Mouse (Mus musculus) cerebellum, adult 2 months (tissue): ENCODE data around the gene Max. TPM values are rescaled to one million over a fixed set of nuclear protein-coding genes. Genes with fewer than 3 reads are reported as not detected.

Experiments used
- DNase-seq, 2 experiments: peaks; one replicate each; pipeline ENCODE4 v3.0.0; 2021
- H3K27ac ChIP-seq: fragments of 200-500 bp; 2 replicates; pipeline ENCODE4 v1.5.1; 2012; ENCODE audit warnings: low read length, control low read depth, inconsistent platforms; ENCODE audit not compliant: insufficient read depth
- H3K27me3 ChIP-seq: fragments of 200-500 bp; 2 replicates; pipeline ENCODE4 v1.6.1; 2012; ENCODE audit warnings: inconsistent platforms, mild to moderate bottlenecking, low read length, moderate library complexity; ENCODE audit not compliant: control insufficient read depth, insufficient read depth
- H3K4me1 ChIP-seq: fragments of 200-500 bp; 2 replicates; pipeline ENCODE4 v1.6.1; 2011; ENCODE audit warnings: low read length; ENCODE audit not compliant: control insufficient read depth, insufficient read depth
- H3K4me3 ChIP-seq: fragments of 200-500 bp; replicated peaks from 2 replicates; pipeline ENCODE3; 2011; ENCODE audit warnings: mild to moderate bottlenecking, low read depth, low read length, control low read depth; ENCODE audit not compliant: insufficient read depth
- CTCF ChIP-seq: fragments of 200-500 bp; IDR thresholded peaks from 2 replicates; pipeline ENCODE4 v1.5.1; 2011; ENCODE audit warnings: low read depth, mild to moderate bottlenecking, control low read depth, low read length, moderate library complexity, borderline replicate concordance; ENCODE audit not compliant: insufficient read depth
- POLR2A ChIP-seq: fragments of 200-500 bp; IDR thresholded peaks from 2 replicates; pipeline ENCODE4 v1.6.1; 2011; ENCODE audit warnings: low read length, control low read depth, borderline replicate concordance; ENCODE audit not compliant: insufficient read depth
- WGBS: fragments of 180-500 bp; shearing (Covaris S2); methylation state at CpG from one replicate; pipeline ENCODE4 v1.1.7; 2018; 5-methylcytosine and 5-hydroxymethylcytosine counted together
- polyA plus RNA-seq: library from polyadenylated mRNA; depleted of rRNA; stranded (reverse); fragments of >200 nt; gene quantifications from 2 replicates; pipeline ENCODE4 v1.2.3, GENCODE M21; 2012

Max gene
- polyA plus RNA-seq, 1 experiment = 90.7 TPM

GRCm38 (mm10) chr12:76898141-76898540 is 63.9 kb downstream of the Max start:
- Histone ChIP-seq H3K27me3 (no peaks in the 10 kb centered on the region), H3K4me1 (peaks cover 30% of the 10 kb centered on the region; the same call in 1 of the 2 replicates), H3K4me3 (no peak overlapping the region), H3K27ac (peak overlapping the region; percentile 76)
- DNase-seq = peak in 1 of 2 experiments; percentile 70
- no peak for TF ChIP-seq POLR2A
- no peak for TF ChIP-seq CTCF

GRCm38 (mm10) chr12:76897006-76897405 is 65.0 kb downstream of the Max start:
- Histone ChIP-seq H3K27ac (0 out of 2 replicates have a peak overlapping the region, but pooled peaks have one; percentile 24), H3K4me1 (peaks cover 30% of the 10 kb centered on the region; the same call in 1 of the 2 replicates), H3K4me3 (no peak overlapping the region), H3K27me3 (no peaks in the 10 kb centered on the region)
- DNase-seq = no peak
- TF ChIP-seq CTCF = no peak
- no peak for TF ChIP-seq POLR2A
- 66% methylated on average over 10 of the region's 10 CpGs for WGBS

- H3K27me3 ChIP-seq = no peaks in the 10 kb centered on the region
- TF ChIP-seq POLR2A (no peak), CTCF (no peak)
- H3K4me3 ChIP-seq = no peak overlapping the region
- 98% methylated on average over 4 of the region's 4 CpGs for WGBS
- peak overlapping the region; percentile 49; the same call in 1 of the 2 replicates for H3K27ac ChIP-seq
- H3K4me1 ChIP-seq = peaks cover 30% of the 10 kb centered on the region; the same call in 1 of the 2 replicates
- no peak for DNase-seq
Observed at GRCm38 (mm10) chr12:76896566-76896965, 65.4 kb downstream of the Max start.

GRCm38 (mm10) chr12:76895777-76896176 is 66.2 kb downstream of the Max start:
- 9% methylated on average over 7 of the region's 7 CpGs for WGBS
- H3K27ac ChIP-seq = peak overlapping the region; percentile 86
- no peaks in the 10 kb centered on the region for H3K27me3 ChIP-seq
- peaks cover 31% of the 10 kb centered on the region for H3K4me1 ChIP-seq
- TF ChIP-seq POLR2A (no peak), CTCF (no peak)
- DNase-seq = peak; percentile 77 to 90
- no peak overlapping the region for H3K4me3 ChIP-seq

- Histone ChIP-seq H3K27ac (peak overlapping the region; percentile 86), H3K4me1 (peaks cover 36% of the 10 kb centered on the region), H3K4me3 (no peak overlapping the region), H3K27me3 (no peaks in the 10 kb centered on the region)
- TF ChIP-seq POLR2A (no peak), CTCF (no peak)
- DNase-seq = no peak
- WGBS = 78% methylated on average over 10 of the region's 10 CpGs
Observed at GRCm38 (mm10) chr12:76894792-76895559, 67.0 kb downstream of the Max start.

GRCm38 (mm10) chr12:76892910-76893695 is 68.9 kb downstream of the Max start:
- no peak for TF ChIP-seq POLR2A
- TF ChIP-seq CTCF = no peak
- Histone ChIP-seq H3K4me3 (no peak overlapping the region), H3K27me3 (no peaks in the 10 kb centered on the region), H3K27ac (no peak overlapping the region), H3K4me1 (peaks cover 29% of the 10 kb centered on the region)
- WGBS = 88% methylated on average over 16 of the region's 16 CpGs
- DNase-seq = no peak

GRCm38 (mm10) chr12:76891160-76891559 is 70.8 kb downstream of the Max start:
- no peak for DNase-seq
- TF ChIP-seq POLR2A = no peak
- no peak for TF ChIP-seq CTCF
- H3K4me3 ChIP-seq = no peak overlapping the region
- no peak overlapping the region for H3K27ac ChIP-seq
- H3K4me1 ChIP-seq = peaks cover 21% of the 10 kb centered on the region
- no peaks in the 10 kb centered on the region for H3K27me3 ChIP-seq
- 50% methylated on average over 3 of the region's 3 CpGs for WGBS
